Mouse (Mus musculus) midbrain, postnatal 0 days (tissue): ENCODE results near the gene Trcg1. TPM values are rescaled to one million over a fixed set of nuclear protein-coding genes. Genes with fewer than 3 reads are reported as not detected.
"Not testable (repeated sequence)": the region's sequence is repeated elsewhere in the genome, so short reads cannot be mapped to it uniquely, and the experiment has no call there.

Experiments
- ATAC-seq: fragments of 200-750 bp; cut with Nextera tagmentation; 2 replicates; pipeline ENCODE4 v1.8.0; 2017; ENCODE audit warnings: moderate number of reproducible peaks, mild to moderate bottlenecking, moderate TSS enrichment, moderate library complexity; ENCODE audit not compliant: low FRiP score
- DNase-seq: peaks from one replicate; pipeline ENCODE4 v3.0.0-alpha.2; 2015; ENCODE audit warnings: low spot score
- H3K27ac ChIP-seq: fragments of 300-500 bp; sonication (generic); 2 replicates; pipeline ENCODE4 v1.5.1; 2014; ENCODE audit warnings: low read depth, mild to moderate bottlenecking, low read length, mixed read lengths
- H3K27me3 ChIP-seq: fragments of 300-500 bp; sonication (generic); 2 replicates; pipeline ENCODE4 v1.6.1; 2014; ENCODE audit warnings: low read length, control low read depth, mixed read lengths; ENCODE audit not compliant: insufficient read depth
- H3K36me3 ChIP-seq: fragments of 300-500 bp; sonication (generic); 2 replicates; pipeline ENCODE4 v1.6.1; 2014; ENCODE audit warnings: low read length, control low read depth, mixed read lengths; ENCODE audit not compliant: insufficient read depth
- H3K4me1 ChIP-seq: fragments of 300-500 bp; sonication (generic); 2 replicates; pipeline ENCODE4 v1.6.1; 2014; ENCODE audit warnings: mild to moderate bottlenecking, control low read depth, antibody characterized with exemption, low read length, mixed read lengths; ENCODE audit not compliant: insufficient read depth
- H3K4me2 ChIP-seq: fragments of 300-500 bp; sonication (generic); 2 replicates; pipeline ENCODE4 v1.6.1; 2014; ENCODE audit warnings: low read depth, mild to moderate bottlenecking, low read length, mixed read lengths; ENCODE audit not compliant: poor library complexity, severe bottlenecking
- H3K4me3 ChIP-seq: fragments of 300-500 bp; sonication (generic); 2 replicates; pipeline ENCODE4 v1.5.1; 2014; ENCODE audit warnings: low read depth, mild to moderate bottlenecking, low read length, moderate library complexity
- H3K9ac ChIP-seq: fragments of 300-500 bp; sonication (generic); replicated peaks from 2 replicates; pipeline ENCODE4 v1.6.1; 2014; ENCODE audit warnings: mild to moderate bottlenecking, low read length, moderate library complexity, mixed read lengths; ENCODE audit not compliant: poor library complexity, severe bottlenecking
- H3K9me3 ChIP-seq: fragments of 300-500 bp; sonication (generic); 2 replicates; pipeline ENCODE4 v1.6.1; 2016; ENCODE audit warnings: low read length, control low read depth
- CTCF ChIP-seq: IDR thresholded peaks from 2 replicates; pipeline ENCODE4 v1.5.1; 2016; ENCODE audit warnings: antibody characterized with exemption, mild to moderate bottlenecking
- WGBS: fragments of 180-500 bp; shearing (Covaris S2); extraction: QIAGEN DNeasy Blood & Tissue Kit; methylation state at CpG from one replicate; pipeline ENCODE4 v1.1.7; 2014; 5-methylcytosine and 5-hydroxymethylcytosine counted together
- polyA plus RNA-seq: library from polyadenylated mRNA; unstranded; fragments of >200 nt; fragmentation: Nextera tagmentation; extraction: Ambion mirVana; gene quantifications from 2 replicates; pipeline ENCODE4 v1.2.1, GENCODE M21; 2015
- total RNA-seq: library from RNA; depleted of rRNA; stranded (reverse); fragments of >200 nt; gene quantifications from 2 replicates; pipeline ENCODE4 v1.2.3, GENCODE M21; 2014; rRNA removed

The Trcg1 gene
- not detected in 2 replicates for total RNA-seq
- not detected in 2 replicates for polyA plus RNA-seq

- TF ChIP-seq CTCF: no peak
- Histone ChIP-seq H3K36me3 (no peaks in the 10 kb centered on the region), H3K27me3 (no peaks in the 10 kb centered on the region), H3K4me2 (no peak within 1 kb of the TSS), H3K4me3 (no peak within 1 kb of the TSS), H3K4me1 (no peaks in the 10 kb centered on the region), H3K9me3 (no peaks in the 10 kb centered on the region), H3K27ac (no peak within 1 kb of the TSS), H3K9ac (no peak within 1 kb of the TSS)
- DNase-seq: no peak
- 84% methylated on average over 2 of the region's 2 CpGs for WGBS
- ATAC-seq: no peak
Observed at GRCm38 (mm10) chr9:57236256-57236655, at the start of gene Trcg1. Gene Trcg1, plus strand, starts transcription at chr9:57236556.

GRCm38 (mm10) chr9:57196708-57197107, 39.6 kb upstream of the Trcg1 start:
- no peak for DNase-seq
- Histone ChIP-seq H3K27ac (no peak overlapping the region), H3K4me1 (no peaks in the 10 kb centered on the region), H3K4me2 (no peak overlapping the region), H3K9me3 (no peaks in the 10 kb centered on the region), H3K4me3 (no peak overlapping the region), H3K36me3 (no peaks in the 10 kb centered on the region), H3K9ac (no peak overlapping the region), H3K27me3 (no peaks in the 10 kb centered on the region; the same call in 1 of the 2 replicates)
- ATAC-seq: no peak
- no peak for TF ChIP-seq CTCF
- 75% methylated on average over 3 of the region's 3 CpGs for WGBS

- DNase-seq (no peak), ATAC-seq (no peak)
- no peaks in the 10 kb centered on the region for H3K9me3 ChIP-seq
- no peaks in the 10 kb centered on the region for H3K4me1 ChIP-seq
- H3K27ac ChIP-seq: no peak overlapping the region
- WGBS: 78% methylated on average over 8 of the region's 8 CpGs
- H3K27me3 ChIP-seq: no peaks in the 10 kb centered on the region; the same call in 1 of the 2 replicates
- no peak overlapping the region for H3K4me2 ChIP-seq
- H3K36me3 ChIP-seq: no peaks in the 10 kb centered on the region
- H3K4me3 ChIP-seq: no peak overlapping the region
- H3K9ac ChIP-seq: no peak overlapping the region
- TF ChIP-seq CTCF: no peak
Observed at GRCm38 (mm10) chr9:57197414-57197813, 38.9 kb upstream of the Trcg1 start.

GRCm38 (mm10) chr9:57202981-57203380, 33.4 kb upstream of the Trcg1 start:
- Histone ChIP-seq H3K9ac (no peak overlapping the region), H3K27ac (no peak overlapping the region), H3K27me3 (no peaks in the 10 kb centered on the region), H3K4me1 (no peaks in the 10 kb centered on the region), H3K4me3 (no peak overlapping the region), H3K36me3 (no peaks in the 10 kb centered on the region), H3K4me2 (no peak overlapping the region), H3K9me3 (no peaks in the 10 kb centered on the region)
- no peak for DNase-seq
- WGBS: 78% methylated on average over 7 of the region's 7 CpGs
- no peak for ATAC-seq
- TF ChIP-seq CTCF: no peak

GRCm38 (mm10) chr9:57203571-57203970, 32.8 kb upstream of the Trcg1 start:
- 93% methylated on average over 13 of the region's 13 CpGs for WGBS
- H3K27ac ChIP-seq, ATAC-seq, H3K4me2 ChIP-seq, H3K36me3 ChIP-seq, H3K9ac ChIP-seq, DNase-seq, H3K9me3 ChIP-seq, H3K27me3 ChIP-seq, H3K4me1 ChIP-seq, H3K4me3 ChIP-seq: not testable (repeated sequence)

- 57% methylated on average over 2 of the region's 2 CpGs for WGBS
- DNase-seq: no peak
- Histone ChIP-seq H3K9ac (no peak overlapping the region), H3K9me3 (no peaks in the 10 kb centered on the region), H3K27me3 (no peaks in the 10 kb centered on the region), H3K36me3 (no peaks in the 10 kb centered on the region), H3K27ac (no peak overlapping the region), H3K4me2 (no peak overlapping the region), H3K4me3 (no peak overlapping the region), H3K4me1 (no peaks in the 10 kb centered on the region)
- ATAC-seq: no peak
- TF ChIP-seq CTCF: no peak
Observed at GRCm38 (mm10) chr9:57206896-57207295, 29.5 kb upstream of the Trcg1 start.
